Mouse (Mus musculus) layer of hippocampus, adult 9-10 months (tissue): ENCODE results near the gene Gm49383.
"Not testable (repeated sequence)": the region's sequence is repeated elsewhere in the genome, so short reads cannot be mapped to it uniquely, and the experiment has no call there.

Source experiments
- DNase-seq: peaks from one replicate; pipeline ENCODE4 v3.0.0; 2022; ENCODE audit warnings: low spot score

Gm49383 gene

DNA sequence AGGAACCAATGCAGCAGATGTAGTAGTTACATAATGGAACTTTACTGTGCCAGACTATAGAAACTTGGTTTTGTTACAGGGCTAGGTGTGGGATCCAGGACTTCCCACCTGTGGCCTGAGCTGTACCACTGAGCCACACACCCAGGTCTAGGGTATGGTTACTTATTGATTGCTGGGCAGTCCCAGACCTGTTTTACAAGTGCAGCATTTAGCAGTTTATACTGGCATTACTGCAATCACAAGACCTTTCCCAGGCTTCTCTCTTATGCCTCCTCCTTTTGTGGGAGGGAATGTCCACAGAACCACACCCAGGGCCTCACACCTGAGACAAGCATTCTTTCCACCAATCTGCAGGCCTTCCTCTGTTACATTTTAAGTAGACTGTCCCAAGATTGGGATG is 2.1 kb upstream of the Gm49383 start:
- no peak for DNase-seq

GRCm38 (mm10) chr12:69198164-69198535 is 1.2 kb upstream of the Gm49383 start, which contains the start of gene Dnaaf2:
TSS of gene Dnaaf2 (minus strand) at chr12:69198429.
- DNase-seq: peak; percentile 41

- no peak for DNase-seq
Measured at GRCm38 (mm10) chr12:69197378-69198163, 667 bp upstream of the Gm49383 start.

GRCm38 (mm10) chr12:69192637-69193036 is 4.3 kb downstream of the Gm49383 start:
- DNase-seq: no peak

DNA sequence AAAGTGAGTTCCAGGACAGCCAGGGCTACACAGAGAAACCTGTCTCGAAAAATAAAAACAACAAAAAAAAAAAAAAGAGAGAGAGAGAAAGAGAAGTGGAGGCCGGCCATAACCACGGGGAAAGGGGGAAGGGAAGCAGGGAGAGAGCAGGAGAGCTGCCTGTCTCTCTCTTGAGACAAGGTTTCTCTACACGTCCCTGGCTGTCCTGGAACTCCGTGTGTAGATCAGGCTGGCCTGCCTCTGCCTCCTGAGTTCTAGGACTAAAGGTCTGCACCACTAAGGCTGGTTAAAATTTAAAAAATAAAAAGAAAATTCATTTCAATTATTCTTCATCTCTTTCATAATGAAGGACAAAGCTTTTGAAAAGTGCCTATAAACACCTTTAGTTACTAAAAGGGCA is 5.5 kb downstream of the Gm49383 start:
- DNase-seq: no peak

GRCm38 (mm10) chr12:69190522-69190921 is 6.4 kb downstream of the Gm49383 start:
- no peak for DNase-seq

GRCm38 (mm10) chr12:69190074-69190473 is 6.8 kb downstream of the Gm49383 start:
- DNase-seq: no peak

GRCm38 (mm10) chr12:69186811-69187471 is 10.0 kb downstream of the Gm49383 start:
- DNase-seq: no peak

DNA sequence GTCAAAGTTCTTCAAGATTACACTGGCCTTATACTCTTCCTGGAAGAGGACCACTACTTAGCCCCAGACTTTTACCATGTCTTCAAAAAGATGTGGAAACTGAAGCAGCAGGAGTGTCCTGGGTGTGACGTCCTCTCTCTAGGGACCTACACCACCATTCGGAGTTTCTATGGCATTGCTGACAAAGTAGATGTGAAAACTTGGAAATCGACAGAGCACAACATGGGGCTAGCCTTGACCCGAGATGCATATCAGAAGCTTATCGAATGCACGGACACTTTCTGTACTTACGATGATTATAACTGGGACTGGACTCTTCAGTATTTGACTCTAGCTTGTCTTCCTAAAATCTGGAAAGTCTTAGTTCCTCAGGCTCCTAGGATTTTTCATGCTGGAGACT is 11.5 kb downstream of the Gm49383 start:
- no peak for DNase-seq

DNA sequence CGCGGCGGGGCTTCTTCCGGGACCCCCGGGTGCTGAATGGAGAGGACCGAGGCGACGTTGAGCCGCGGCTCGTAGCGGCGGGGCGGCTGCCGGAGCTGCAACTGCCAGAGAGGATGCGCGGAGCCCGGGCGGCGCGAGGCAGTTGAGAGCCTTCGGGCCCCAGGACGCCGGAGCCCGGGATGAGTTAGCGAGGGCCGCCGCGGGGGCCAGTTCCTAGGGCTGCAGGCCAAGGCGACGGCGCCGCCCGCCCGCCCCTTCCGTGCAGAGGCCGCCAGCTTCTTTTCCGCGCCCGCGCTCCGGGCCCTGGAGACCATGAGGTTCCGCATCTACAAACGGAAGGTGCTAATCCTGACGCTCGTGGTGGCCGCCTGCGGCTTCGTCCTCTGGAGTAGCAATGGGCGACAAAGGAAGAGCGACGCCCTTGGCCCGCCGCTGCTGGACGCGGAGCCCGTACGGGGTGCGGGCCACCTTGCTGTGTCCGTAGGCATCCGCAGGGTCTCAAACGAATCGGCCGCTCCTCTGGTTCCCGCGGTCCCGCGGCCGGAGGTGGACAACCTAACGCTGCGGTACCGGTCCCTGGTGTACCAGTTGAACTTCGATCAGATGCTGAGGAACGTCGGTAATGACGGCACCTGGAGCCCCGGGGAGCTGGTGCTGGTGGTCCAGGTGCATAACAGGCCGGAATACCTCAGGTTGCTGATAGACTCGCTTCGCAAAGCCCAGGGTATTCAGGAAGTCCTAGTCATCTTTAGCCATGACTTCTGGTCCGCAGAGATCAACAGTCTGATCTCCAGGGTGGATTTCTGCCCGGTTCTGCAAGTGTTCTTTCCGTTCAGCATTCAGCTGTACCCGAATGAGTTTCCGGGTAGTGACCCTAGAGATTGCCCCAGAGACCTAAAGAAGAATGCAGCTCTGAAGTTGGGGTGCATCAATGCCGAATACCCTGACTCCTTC is 12.3 kb downstream of the Gm49383 start:
- DNase-seq: no peak

- DNase-seq: peak; percentile 91
Measured at GRCm38 (mm10) chr12:69183583-69184308, 13.2 kb downstream of the Gm49383 start, which contains the start of the genes Rpl36al and Mgat2. TSS of gene Rpl36al (minus strand) at chr12:69184083. TSS of gene Mgat2 (plus strand) at chr12:69184157.

- DNase-seq: no peak
Measured at GRCm38 (mm10) chr12:69181800-69182199, 15.1 kb downstream of the Gm49383 start.

- DNase-seq: no peak
Measured at GRCm38 (mm10) chr12:69179371-69179770, 17.5 kb downstream of the Gm49383 start.

DNA sequence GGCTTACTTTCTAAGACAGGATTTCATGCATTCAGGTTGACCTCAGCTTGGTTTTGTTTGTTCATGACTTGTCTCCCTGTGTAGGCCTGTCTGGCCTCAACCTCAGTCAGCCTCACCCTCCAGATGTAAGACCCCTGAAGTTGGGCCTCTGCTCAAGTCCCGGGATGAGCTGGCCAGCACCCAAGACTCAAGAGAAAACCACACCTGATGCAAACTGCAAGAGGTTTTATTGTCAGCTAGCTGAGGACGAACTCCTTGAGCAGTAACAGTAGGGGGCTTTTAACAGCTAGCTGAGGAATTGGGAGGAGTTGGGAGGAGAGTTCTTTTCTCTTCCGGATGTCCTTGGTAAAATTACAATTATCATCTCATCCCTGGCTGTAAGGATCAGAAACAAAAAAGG is 19.4 kb downstream of the Gm49383 start:
- DNase-seq: no peak

- DNase-seq: no peak
Measured at GRCm38 (mm10) chr12:69175975-69176374, 20.9 kb downstream of the Gm49383 start.

DNA sequence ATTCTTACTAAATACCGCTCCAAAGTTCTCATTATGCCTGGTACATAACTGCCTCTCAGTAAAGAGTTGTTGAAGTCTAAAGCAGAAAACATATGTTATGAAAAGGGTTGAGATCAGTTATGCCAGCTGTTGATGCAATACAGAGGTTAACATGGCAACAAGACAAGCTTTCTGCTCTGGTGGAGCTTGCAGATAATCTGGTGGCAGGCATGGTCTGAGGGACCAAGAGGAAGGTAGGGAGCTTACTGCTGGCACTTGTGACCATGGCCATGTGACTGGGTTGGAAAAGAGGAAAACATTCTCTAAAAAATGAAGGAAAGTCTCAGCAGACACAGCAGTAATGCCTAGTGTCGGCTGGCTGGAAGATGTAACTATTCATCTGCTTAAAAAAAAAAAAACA is 25.6 kb downstream of the Gm49383 start:
- DNase-seq: no peak

GRCm38 (mm10) chr12:69168461-69169106 is 28.3 kb downstream of the Gm49383 start, which contains the start of gene Lrr1:
TSS of gene Lrr1 (plus strand) at chr12:69168814.
- DNase-seq: peak; percentile 95

- no peak for DNase-seq
Measured at GRCm38 (mm10) chr12:69167656-69168460, 29.0 kb downstream of the Gm49383 start.

GRCm38 (mm10) chr12:69166861-69167581 is 29.9 kb downstream of the Gm49383 start:
- not testable (repeated sequence) for DNase-seq
